Mouse (Mus musculus): ENCODE measurements at regions not wholly inside any gene's neighbourhood (a gene's known extent, or its start where the extent isn't known, plus 50 kb on each side); places are given as distances from the start of the nearest gene placed in this dataset.

GRCm38 (mm10) chrX:60718794-60719193 lies 126.3 kb upstream of the Atp11c start:
- H3K9me3 ChIP-seq, result no peaks in the 10 kb centered on the region
- peaks cover 23% of the 10 kb centered on the region; the same call in 1 of the 2 replicates for H3K4me1 ChIP-seq (replicated peaks)
- no peaks in the 10 kb centered on the region for H3K36me3 ChIP-seq
- peak overlapping the region; percentile 81 for H3K27ac ChIP-seq
- H3K4me3 ChIP-seq, result peak overlapping the region; percentile 30; the same call in 1 of the 2 replicates
- H3K27me3 ChIP-seq (ENCODE audit: insufficient read depth, poor library complexity, severe bottlenecking), result no peaks in the 10 kb centered on the region
- DNase-seq (ENCODE audit: low spot score), result no peak
- 26% methylated on average over 6 of the region's 6 CpGs for WGBS

GRCm38 (mm10) chrX:60718156-60718769 lies 125.8 kb upstream of the Atp11c start:
- no peaks in the 10 kb centered on the region for H3K9me3 ChIP-seq
- DNase-seq (ENCODE audit: low spot score), result peak; percentile 12
- peak overlapping the region; percentile 30 for H3K4me3 ChIP-seq
- H3K36me3 ChIP-seq, result no peaks in the 10 kb centered on the region
- peaks cover 23% of the 10 kb centered on the region; the same call in 1 of the 2 replicates for H3K4me1 ChIP-seq (replicated peaks)
- 20% methylated on average over 11 of the region's 11 CpGs for WGBS
- no peaks in the 10 kb centered on the region for H3K27me3 ChIP-seq (ENCODE audit: insufficient read depth, poor library complexity, severe bottlenecking)
- H3K27ac ChIP-seq, result peak overlapping the region; percentile 81

GRCm38 (mm10) chrX:60681036-60681706 lies 88.7 kb upstream of the Atp11c start:
- WGBS, result 80% methylated on average over 7 of the region's 7 CpGs
- Histone ChIP-seq H3K27ac (no peak overlapping the region), H3K27me3 (ENCODE audit: insufficient read depth, poor library complexity, severe bottlenecking) (no peaks in the 10 kb centered on the region), H3K4me1 (replicated peaks) (no peaks in the 10 kb centered on the region), H3K4me3 (no peak overlapping the region), H3K36me3 (no peaks in the 10 kb centered on the region), H3K9me3 (no peaks in the 10 kb centered on the region)
- no peak for DNase-seq (ENCODE audit: low spot score)

- no peak overlapping the region for H3K27ac ChIP-seq
- 0 out of 2 replicates have a peak, but pooled peaks cover 6% of the 10 kb centered on the region for H3K4me1 ChIP-seq (replicated peaks)
- DNase-seq (ENCODE audit: low spot score), result no peak
- H3K27me3 ChIP-seq (ENCODE audit: insufficient read depth, poor library complexity, severe bottlenecking), result no peaks in the 10 kb centered on the region
- WGBS, result 53% methylated on average over 10 of the region's 10 CpGs
- no peaks in the 10 kb centered on the region for H3K36me3 ChIP-seq
- no peak overlapping the region for H3K4me3 ChIP-seq
- no peaks in the 10 kb centered on the region for H3K9me3 ChIP-seq
These were observed 52.3 kb upstream of the Atp11c start for GRCm38 (mm10) chrX:60644726-60645318.

All from hindbrain, embryonic 10.5 days (tissue).